Mouse (Mus musculus): ENCODE results near the gene Atmin. TPM values are rescaled to one million over a fixed set of nuclear protein-coding genes. Genes with fewer than 3 reads are reported as not detected.

The Atmin gene
- 4.5 and 6.1 TPM in 2 replicates for polyA plus RNA-seq (2012)

GRCm38 (mm10) chr8:116943161-116943554 is at the start of gene Atmin:
TSS of gene Atmin (plus strand) at chr8:116943393.

DNA sequence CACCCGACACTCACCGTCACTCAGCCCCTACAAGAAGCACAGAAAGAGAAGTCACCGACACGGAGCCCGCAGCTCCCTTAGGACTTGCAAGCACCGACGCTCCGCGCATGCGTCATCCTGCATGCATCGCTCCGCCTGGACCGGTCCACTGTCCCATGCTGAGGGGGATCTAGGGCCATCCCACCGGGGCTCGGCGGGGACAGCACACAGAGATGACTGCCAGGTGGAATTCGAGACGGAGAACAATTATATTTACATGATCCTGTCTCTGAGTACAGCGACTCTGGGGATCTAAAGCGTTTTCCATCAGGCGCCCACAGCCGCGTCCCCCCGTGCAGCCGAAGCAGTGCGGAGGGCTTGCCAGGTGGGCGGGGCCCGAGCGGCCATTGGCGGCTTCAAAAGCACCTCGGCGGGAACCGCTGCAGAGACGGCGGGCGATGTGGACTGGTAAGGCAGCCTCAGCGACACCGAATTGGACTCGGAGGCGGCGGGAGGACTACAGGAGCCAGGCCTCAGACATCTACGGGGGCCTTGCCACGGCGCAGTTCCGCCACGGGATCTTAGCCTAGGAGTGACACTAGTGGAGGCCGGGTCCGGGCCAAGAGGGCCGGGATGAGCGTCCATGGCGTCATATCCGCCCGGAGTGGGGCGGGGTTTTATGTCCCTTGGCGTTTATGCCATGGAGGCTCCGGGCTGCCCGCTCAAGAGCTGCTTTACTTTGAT is 21.7 kb upstream of the Atmin start, which contains the start of the genes Cmc2 and Cenpn:
Gene Cmc2 (minus strand): TSS at position 119 of the 723 bp plus-strand sequence.
Gene Cenpn (plus strand): TSS at position 394 of the 723 bp plus-strand sequence.

DNA sequence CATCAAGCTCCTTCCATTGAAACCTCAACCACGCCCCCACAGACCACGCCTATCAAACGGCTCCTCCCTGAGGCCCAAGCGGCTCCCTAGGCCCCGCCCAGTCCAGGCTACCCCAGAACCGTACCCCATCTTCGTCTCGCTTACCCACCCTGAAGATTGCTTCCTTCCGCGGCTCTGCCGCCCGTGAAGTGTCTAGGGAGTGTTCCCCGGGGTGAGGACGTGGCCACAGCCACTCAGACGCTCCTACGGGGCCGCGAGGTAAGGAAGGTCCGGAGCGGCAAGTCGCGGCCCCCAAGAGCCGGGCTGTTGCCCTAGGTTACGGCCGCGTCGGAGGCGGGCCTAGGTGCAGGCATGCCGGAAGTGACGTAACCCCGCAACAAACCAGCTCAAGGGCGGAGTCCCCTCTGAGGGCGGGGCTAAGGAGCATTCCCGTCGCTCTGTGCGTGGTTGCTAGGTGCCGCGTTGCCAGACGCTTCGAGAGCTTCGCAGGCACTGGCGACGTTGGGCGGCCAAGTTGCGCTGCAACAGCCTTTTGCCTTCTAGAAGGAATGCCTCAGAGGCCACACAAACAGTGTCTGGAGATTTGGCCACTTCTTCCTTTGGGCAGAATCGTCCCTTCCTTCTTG is 35.6 kb downstream of the Atmin start, which contains the start of gene 1700030J22Rik:
Gene 1700030J22Rik (minus strand): TSS at position 329 of the 626 bp plus-strand sequence.

DNA sequence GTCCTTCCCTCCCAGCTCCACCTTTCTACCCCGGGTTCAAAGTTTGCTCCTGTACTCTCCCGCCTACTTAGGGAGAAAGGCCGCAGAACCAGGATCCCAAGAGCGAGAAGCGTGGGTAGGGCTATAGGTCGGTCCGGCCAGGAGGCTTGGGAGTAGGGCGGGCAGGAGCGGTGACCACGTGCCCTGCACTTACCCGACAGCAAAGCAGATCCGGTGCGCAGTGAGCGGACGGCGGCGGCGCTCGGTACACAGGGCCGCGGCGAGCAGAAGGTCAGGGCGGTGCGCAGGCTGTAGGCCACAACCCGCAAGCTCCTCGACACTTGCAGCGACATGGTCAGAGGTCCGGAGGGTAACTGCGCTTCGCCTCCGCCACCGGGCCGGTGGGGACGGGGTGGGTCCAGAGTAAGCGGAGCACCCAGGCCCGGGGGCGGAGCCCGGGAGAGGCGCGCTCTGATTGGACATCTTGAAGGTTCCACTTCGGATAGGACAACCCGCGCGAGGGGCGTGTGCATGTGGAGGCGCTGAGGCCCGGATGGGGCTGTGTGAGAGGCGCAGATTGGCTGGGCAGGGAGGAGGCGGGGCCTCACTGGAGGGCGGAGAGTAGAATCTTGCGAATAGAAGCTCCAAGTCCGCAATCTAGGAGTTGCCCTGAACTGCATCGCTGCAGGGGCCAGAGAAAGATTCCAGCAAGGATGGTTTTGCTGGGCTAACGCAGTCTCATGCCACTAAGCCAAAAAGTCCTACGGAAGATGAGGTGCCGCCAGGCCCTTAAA is 50.1 kb downstream of the Atmin start, which contains the start of gene Gcsh:
Gene Gcsh (minus strand): TSS at position 443 of the 773 bp plus-strand sequence.

Other genes starting within 250 kb of the Atmin start
- 2.9 and 3.3 TPM in 2 replicates for gene Cdyl2, start 210.4 kb upstream of the Atmin start, polyA plus RNA-seq (2012)
- gene Cmc2, start 21.9 kb upstream of the Atmin start, polyA plus RNA-seq (2012): 38.7 and 40.3 TPM in 2 replicates
- 5.5 and 6.7 TPM in 2 replicates for gene Cenpn, start 21.7 kb upstream of the Atmin start, polyA plus RNA-seq (2012)
- gene 1700030J22Rik, start 35.6 kb downstream of the Atmin start, polyA plus RNA-seq (2012): 0.63 and 0.92 TPM in 2 replicates
- 12.2 and 12.9 TPM in 2 replicates for gene Gcsh, start 50.1 kb downstream of the Atmin start, polyA plus RNA-seq (2012)
- 0.09 and 0.45 TPM in 2 replicates for gene Pkd1l2, start 139.1 kb downstream of the Atmin start, polyA plus RNA-seq (2012)
- 0.04 TPM in 1 of 2 replicates, not detected in the other for gene Bco1, start 152.5 kb downstream of the Atmin start, polyA plus RNA-seq (2012)
- 1.4 and 1.5 TPM in 2 replicates for gene Gan, start 214.7 kb downstream of the Atmin start, polyA plus RNA-seq (2012)

All from megakaryocyte-erythroid progenitor cell, adult 5 weeks (primary cell).